Mouse (Mus musculus) urinary bladder, postnatal 25 days (tissue): ENCODE measurements around the gene Neu4.
"Not testable (repeated sequence)": the region's sequence is repeated elsewhere in the genome, so short reads cannot be mapped to it uniquely, and the experiment has no call there.

Source experiments
- DNase-seq: peaks from one replicate; pipeline ENCODE4 v3.0.0; 2022; ENCODE audit warnings: low spot score

The Neu4 gene

GRCm38 (mm10) chr1:94020151-94020550 lies at the start of gene Neu4:
Gene Neu4, plus strand, starts transcription at chr1:94020451.
- no peak for DNase-seq

GRCm38 (mm10) chr1:93970797-93971196 lies 49.5 kb upstream of the Neu4 start:
- not testable (repeated sequence) for DNase-seq

DNA sequence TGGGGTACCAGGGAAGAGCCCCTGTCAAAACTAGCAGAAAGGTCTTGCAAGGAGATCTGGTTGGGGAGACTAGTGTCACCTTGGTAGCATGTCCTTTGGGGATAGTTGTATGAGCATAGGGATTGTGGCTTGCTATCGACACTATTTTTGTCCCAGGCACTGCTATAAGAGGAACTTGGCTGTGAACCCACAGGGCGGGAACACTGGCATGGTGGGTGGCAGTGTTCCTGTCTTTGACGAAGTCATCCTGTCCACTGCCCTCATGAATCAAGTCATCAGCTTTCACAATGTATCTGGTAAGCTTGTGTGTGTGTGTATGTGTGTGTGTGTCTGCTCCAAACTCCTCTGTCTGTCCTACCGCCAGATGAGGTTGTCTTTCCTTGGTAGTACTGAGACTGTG lies 44.5 kb upstream of the Neu4 start:
- DNase-seq, result not testable (repeated sequence)

DNA sequence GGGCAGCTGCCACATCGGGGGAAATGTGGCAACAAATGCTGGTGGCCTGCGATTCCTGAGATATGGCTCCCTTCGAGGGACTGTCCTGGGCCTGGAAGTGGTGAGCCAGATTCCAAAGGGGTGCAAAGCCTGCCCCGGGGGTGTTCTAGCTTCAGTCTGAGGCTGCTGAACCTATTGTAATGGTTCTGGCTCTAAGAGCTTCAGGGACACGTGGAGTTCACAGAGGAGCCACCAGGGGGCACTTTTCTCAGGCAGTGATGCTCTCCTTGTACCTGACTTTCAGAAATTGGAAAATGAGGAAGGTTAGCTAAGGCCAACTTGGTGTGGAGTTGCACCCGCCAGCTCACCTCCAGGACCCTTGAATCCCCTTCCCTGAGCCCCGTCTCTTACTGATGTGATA lies 42.0 kb upstream of the Neu4 start:
- DNase-seq, result not testable (repeated sequence)

GRCm38 (mm10) chr1:93980932-93981331 lies 39.3 kb upstream of the Neu4 start:
- DNase-seq, result not testable (repeated sequence)

- DNase-seq, result no peak
These were observed 34.1 kb upstream of the Neu4 start for GRCm38 (mm10) chr1:93986167-93986566.

DNA sequence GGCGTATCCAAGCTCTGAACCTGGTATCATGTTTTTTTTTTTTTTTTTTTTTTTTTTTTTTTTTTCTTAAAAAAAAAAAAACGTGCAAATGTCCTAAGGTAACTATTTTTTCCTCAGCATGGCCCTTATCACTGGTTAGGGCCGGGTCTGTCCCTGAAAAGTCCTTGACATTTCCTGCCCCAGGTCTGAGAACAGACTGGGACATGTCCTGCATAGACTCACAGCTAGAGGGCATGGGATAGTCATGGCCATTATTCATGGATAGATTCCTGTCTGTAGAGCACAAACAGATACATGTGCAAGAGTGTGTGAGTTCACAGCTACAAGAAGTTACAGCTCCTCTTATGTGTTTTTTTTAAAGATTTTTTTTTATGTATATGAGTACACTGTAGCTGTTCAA lies 31.5 kb upstream of the Neu4 start:
- no peak for DNase-seq

DNA sequence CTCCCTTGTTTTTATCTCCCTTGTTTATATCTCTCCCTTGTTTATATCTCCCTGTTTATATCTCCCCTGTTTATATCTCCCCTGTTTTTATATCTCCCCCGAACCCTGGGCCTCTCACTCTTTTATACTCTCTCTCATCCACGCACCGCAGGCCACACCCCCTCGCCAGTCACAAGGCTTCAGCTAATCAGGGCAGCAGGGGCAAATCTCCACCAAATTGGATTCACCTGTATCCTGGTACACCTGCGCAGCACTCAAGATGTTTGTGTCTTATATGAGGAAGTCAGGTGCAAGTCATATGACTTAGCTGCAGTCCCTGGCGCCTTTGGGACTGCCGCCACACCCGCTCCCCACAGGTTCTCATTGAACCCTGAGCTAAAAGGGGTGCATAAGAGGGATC lies 30.0 kb upstream of the Neu4 start, which contains the start of gene Gal3st2c:
Gene Gal3st2c (plus strand): TSS at position 301 of the 400 bp plus-strand sequence.
- not testable (repeated sequence) for DNase-seq

- DNase-seq, result not testable (repeated sequence)
These were observed 29.2 kb upstream of the Neu4 start for GRCm38 (mm10) chr1:93991068-93991467.

DNA sequence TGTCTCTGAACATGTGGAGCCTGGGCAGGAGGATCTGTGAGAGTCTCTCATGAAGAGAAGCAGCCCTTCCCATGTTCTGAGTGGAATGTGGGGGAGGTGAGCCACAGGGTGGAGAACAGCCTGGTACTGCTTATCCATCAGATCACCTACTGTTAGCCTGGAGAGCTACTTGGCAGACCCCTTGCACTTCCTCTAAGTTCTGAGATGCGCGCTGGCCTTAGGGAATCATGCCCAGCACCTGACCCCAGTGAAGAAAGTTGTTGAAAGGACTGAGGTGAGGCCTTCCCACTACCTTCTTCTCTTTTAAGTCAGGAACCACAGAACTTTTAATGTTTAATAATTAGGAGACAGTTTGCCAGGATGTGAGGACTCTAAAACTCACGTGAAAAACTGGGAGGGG lies 28.8 kb upstream of the Neu4 start:
- DNase-seq, result not testable (repeated sequence)

DNA sequence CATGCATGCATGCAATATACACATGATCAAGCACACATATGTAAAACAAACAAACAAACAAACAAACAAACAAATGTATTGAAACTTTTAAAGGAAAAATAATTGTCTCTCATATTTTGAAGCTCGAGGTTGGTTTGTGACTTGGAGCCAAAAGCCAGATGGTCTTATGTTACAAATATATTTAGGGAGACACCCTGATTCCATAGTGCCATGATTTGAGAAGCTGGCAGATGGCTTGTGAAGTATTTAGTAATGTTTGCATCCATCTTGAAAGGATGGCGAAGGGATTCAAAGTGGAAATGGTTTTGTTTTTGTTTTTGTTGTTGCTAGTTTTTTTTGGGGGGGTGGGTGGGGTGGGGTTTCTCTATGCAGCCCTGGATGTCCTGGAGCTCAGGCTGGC lies 19.2 kb upstream of the Neu4 start:
- DNase-seq, result no peak

DNA sequence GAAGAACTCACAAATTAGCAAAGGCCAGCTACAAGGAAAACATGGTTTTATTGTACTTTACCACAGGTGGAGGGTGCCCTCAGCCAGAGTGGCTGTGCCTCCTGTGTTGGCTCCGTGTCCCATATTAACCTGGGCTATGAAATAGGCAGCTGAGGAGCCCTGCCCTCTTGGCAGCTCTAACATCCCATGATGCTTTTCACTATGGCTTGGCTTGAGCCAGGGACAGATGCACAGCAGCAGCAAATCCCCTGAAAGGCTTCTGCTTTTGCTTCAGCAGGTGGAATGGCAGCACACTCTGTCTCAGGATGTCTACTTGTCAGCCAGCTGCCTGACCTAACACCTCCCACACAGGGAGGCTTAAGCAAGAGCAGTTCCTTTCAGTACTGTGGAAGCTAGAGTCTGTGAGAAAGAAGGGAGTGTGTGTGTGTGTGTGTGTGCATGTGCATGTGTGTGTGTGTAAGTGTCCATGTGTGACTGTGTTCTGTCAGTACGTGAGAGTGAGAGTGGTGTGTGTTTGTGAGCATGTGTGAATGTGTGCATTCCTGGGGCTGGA lies 14.2 kb upstream of the Neu4 start:
- DNase-seq, result not testable (repeated sequence)

- DNase-seq, result not testable (repeated sequence)
These were observed 11.4 kb upstream of the Neu4 start for GRCm38 (mm10) chr1:94008826-94009225.

- DNase-seq, result no peak
These were observed 8.6 kb upstream of the Neu4 start for GRCm38 (mm10) chr1:94011643-94012042.

DNA sequence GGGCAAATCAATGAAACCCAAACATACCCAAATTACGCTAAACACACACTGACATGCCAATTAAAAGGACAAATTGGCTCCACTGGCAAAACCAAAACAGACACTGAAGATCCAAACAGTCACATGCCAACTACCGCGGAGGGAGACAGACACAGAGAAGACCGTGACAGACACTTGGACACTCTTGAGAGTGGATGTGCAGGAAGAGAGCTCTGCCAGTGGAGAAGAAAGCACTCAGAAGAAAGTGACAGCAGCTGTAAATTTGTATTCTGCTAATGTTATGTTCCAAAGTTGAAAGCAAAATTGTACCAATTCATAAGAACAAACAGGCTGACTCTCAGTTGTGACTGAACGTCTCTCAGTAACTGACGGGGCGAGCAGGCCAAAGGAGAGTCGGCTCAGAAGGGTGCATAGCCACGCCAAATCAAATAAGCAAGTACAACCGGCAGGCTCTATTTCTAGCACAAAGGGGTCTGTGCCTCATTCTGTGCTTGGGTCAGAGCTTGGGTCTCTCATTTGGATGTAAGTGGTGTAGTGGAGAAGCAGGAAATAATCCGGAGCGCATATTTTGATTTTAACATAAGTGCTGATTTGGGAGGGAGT lies 7.4 kb downstream of the Neu4 start:
- DNase-seq, result no peak

- no peak for DNase-seq
These were observed 8.5 kb downstream of the Neu4 start for GRCm38 (mm10) chr1:94028741-94029140.

DNA sequence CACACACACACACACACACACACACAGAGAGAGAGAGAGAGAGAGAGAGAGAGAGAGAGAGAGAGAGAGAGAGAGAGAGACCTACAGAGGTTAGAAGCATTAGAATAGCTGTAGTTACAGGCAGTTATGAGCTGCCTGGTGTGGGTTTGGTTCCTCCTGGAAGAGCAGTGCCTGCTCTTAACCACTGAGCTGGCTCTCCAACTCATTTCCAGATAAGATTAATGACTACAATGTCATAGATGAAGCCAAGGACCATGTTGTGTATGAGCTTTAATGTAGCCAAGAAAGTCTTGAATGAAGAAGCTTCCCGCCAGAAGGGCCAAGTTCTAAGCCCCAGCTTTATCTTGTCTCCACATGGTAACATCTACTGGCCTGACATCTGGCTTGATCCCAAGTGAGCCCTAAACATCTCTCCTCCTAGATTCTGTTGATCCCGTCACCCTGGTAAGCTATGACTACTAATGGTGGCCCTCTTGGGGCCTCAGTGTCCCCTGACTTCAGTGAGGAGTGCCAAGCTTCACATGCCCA lies 12.9 kb downstream of the Neu4 start:
- DNase-seq, result no peak

- DNase-seq, result peak; percentile 50
These were observed 14.9 kb downstream of the Neu4 start for GRCm38 (mm10) chr1:94034984-94035743.

- no peak for DNase-seq
These were observed 20.1 kb downstream of the Neu4 start for GRCm38 (mm10) chr1:94040391-94040790.

DNA sequence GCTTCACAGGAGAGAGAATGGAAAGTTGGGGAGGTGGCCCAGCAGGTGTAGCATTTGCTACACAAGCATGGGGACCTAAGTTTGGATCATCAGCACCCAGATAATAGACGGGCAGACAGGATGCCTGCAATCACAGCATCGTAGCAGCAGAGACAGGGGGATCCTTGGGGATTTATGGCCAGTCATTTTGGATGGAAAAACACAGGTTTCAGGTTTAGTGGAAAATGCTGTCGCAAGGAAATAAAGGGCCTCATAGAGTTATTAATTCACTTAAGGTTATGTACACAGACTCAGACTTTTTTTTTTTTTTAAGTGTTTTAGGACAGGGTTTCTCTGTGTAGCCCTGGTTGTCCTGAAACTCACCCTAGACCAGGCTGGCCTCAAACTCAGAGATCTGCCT lies 25.3 kb downstream of the Neu4 start:
- no peak for DNase-seq

DNA sequence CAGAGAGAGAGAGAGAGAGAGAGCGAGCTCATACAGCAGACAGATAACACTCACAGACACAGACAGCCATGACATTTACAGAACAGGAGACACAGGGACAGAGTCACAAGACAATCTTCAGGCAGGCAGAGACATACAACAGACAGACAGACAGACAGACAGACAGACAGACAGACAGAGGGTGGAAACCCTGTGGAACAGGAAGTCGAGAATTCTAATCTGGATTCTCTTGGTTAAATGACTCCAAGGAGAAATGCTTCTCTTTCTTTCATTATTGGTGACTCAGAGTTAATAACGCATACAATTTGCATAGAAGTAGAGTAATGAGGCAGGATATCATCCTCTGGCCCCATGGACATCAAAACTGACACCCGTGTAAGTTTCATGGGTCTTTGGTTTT lies 26.3 kb downstream of the Neu4 start:
- DNase-seq, result no peak

DNA sequence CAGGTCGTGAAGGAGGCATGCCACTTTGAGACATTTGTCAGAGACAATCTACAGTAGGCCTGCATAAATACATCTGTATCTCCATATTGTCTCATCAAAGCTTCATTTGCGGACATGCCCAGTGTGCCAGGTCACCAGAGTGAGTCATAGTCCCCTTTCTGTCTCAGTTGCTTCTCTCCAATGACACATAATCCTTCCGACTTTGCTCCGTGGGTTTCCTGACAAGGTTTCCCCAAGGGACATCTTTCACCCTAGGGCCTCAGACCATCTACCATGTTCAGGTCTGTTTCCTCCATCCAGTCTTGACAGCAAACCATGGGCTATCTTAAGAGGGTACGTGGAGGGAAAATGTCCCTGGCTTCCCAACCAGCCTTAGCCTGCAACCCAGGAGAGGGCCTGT lies 30.9 kb downstream of the Neu4 start:
- no peak for DNase-seq

GRCm38 (mm10) chr1:94052373-94052772 lies 32.1 kb downstream of the Neu4 start, which contains the start of gene Pdcd1:
Gene Pdcd1, minus strand, starts transcription at chr1:94052553.
- no peak for DNase-seq
